Mouse (Mus musculus) urinary bladder, postnatal 14 days (tissue): Measurements from ENCODE around the gene Gpx6.

ENCODE experiments used
- DNase-seq: peaks from one replicate; pipeline ENCODE4 v3.0.0; 2021; ENCODE audit warnings: low spot score

Gpx6 gene

DNA sequence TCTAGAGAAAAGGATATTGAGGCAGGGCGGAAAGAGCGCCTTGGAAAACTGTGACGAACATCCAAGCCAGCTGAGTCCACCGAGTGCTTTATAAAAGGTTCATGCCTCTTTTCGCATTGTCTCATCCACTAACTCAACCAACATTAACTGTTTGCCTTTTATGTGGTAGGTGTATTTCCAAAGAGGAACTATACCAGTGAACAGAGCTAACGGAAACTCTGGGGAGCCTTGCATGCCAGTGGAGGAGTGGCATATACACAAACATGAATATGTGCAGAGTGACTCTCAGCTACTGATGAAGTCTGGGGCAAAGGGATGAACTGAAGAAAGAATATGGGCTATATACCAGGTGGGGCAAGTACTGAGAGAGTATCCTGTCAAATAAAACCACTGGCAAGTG, 11.5 kb downstream of the Gpx6 start:
- no peak for DNase-seq

DNA sequence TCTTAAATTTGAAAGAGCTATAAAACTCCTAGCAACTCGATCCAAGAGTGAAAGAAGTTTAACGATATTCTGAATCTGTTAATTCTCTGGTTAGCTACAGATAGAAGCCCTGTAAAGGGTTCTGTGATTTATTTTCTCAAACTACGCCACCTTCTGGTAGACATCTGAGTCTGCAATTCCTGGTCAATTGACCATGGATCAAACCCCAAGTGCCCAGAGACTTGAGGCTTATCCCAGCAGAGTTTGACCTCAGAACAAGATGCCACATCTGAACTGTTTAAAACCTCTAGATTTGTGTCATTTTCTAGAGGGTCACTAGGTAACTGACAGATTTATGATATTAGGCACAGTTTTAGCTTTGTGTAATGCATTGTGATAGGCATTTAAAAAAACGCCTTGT, 14.3 kb downstream of the Gpx6 start:
- DNase-seq = no peak

DNA sequence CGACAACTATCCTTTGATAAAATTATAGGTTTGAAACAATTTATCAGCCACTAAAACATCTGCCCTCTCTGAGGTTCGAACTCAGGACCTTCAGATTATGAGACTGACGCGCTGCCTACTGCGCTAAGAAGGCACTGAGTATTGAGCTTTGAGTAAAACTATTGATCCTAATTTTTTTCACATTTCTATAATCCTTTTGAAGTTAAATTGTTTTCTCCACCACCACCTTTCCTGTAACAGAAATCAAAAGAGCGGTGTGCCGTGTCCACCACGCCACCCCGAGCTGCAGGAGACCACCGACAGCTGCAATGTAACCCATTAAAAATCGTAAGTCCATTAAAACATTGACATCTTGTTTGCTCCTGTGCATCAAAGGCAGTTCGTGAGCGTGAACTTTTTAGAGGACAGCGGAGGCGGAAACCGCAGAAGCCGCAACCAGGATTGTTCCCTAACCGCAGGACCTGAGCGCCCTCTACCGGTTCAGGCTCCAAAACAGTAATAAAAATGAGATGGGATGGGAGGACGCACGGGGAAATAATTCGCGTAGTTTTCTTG, 14.8 kb downstream of the Gpx6 start:
- DNase-seq = peak; percentile 86

DNA sequence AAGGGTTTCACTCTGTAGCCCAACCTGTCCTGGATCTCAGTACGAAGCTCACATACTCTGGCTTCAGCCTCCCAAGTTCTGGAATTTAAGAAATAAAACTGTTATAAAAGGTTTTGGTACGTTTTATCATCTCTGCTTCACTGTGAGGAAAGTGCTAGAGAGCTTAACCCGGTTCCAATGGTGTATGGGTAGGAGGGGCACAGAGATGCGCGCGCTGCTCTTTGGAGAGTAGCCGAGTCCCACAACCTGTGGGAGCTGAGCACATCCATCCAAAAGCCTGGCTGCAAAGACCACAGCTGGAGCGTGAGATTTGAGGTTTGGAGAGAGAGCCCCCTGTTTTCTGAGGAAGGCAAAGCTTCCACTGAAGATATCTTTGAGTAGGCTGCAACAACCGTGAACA, 15.5 kb downstream of the Gpx6 start:
- no peak for DNase-seq

GRCm38 (mm10) chr13:21346610-21347009, 34.7 kb downstream of the Gpx6 start, which contains the start of gene Olfr1367:
Gene Olfr1367 (plus strand): TSS chr13:21346910.
- DNase-seq = no peak

DNA sequence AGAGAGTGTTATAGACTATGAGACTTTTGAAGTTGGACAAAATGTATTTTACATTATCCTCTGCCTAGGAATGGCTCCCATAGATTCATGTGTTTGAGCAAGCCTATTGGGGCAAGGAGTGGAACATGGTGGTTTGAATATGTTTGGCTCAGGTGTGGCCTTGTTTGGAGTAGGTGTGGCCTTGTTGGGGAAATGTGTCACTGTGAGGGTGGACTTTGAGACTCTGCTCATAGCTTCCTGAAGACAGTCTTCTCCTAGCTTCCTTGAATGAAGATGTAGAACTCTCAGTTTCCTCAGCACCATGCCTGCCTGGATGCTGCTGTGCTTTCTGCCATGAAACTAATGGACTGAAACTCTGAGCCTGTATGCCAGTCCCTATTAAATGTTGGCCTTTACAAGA, 38.7 kb downstream of the Gpx6 start:
- DNase-seq = no peak

DNA sequence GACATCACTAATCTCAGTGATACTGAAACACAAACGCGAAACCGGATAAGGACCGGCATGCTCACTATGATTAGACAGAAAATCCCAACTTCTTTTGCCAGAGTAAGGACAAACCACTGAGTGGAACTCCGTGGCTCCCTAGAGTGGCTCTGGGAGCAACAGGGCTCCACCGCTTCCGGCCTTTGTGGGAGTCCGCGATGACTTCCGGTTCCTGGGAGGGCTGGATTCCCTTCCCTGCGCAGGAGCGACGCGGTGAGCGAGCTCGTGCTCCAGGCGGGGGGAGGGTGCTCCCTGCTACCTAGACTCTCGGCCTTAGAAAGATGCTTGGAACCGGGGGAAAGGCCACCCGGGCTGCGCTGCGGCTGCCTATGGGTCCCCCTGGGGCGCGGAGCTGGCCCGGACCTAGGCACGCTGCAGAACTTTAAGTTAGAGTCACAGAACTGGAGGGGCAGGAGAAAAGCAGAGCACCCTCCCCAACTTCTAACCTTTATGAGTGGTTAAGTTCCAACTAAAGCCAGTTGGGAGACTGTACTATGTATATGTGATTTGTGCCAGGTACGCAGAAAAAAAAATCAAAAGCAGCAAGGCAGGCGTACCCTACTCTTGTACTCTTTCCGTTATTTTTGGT, 50.8 kb downstream of the Gpx6 start, which contains the start of gene Zscan12:
Gene Zscan12, plus strand, starts transcription at position 200 of the 628 bp plus-strand sequence.
- peak; percentile 91 for DNase-seq

DNA sequence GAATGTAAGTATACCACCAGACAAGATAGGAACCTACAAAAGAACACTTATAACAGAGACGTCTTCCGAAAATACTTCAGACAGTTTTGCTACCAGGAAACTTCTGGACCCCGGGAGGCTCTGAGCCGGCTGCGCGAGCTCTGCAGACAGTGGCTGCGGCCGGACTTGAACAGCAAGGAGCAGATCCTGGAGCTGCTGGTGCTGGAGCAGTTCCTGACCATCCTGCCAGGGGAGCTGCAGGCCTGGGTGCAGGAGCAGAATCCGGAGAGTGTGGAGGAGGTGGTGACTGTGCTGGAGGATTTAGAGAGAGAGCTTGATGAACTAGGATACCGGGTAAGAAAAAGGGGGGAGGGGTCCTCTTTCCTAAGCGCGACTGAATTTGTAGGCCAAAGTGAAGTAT, 51.8 kb downstream of the Gpx6 start:
- no peak for DNase-seq

DNA sequence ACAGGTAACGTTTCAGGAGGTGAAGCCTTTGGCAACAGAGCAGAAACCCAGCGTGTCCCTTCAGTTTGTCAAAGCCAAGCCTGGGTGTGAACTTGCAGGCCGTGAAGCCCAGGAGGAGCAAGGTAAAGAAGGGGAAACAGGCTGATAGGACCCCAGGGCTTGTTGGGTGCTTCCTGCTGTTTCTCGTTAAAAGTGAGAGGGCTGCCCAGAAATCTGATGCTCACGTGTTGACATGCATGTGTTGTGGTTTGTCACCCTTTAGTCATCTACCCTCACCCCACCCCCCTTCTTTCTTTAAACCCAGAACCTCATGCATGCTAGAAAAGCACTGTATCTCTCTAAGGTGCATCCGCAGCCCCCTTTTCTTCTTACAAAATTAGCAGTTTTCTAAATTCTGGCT, 54.7 kb downstream of the Gpx6 start:
- DNase-seq = no peak
